Mouse (Mus musculus): ENCODE data around the gene Agbl4. TPM values are rescaled to one million over a fixed set of nuclear protein-coding genes. Genes with fewer than 3 reads are reported as not detected.

Agbl4 gene
- polyA plus RNA-seq, 1 experiment from 2014 or later: 0.35 TPM

DNA sequence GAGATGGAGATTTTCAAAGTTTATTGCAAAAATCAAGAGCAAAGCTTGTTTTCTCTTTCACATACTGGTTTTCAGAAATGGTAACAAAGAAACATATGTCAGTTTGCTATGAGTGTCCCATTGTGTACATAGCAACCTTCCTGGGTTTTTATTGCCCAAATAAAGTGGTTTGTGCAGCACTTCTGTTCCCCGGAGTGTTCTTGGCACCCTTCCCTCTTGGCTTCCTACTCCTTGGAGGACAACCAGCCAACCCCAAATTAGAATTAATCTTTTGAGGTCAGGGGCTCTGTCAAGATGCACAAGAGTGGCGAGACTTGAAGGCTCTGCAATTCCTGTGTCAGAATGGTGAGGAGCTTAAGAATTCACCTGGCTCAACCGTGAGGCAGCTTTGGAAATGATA, 1266.7 kb downstream of the Agbl4 start:
- ATAC-seq (ENCODE audit: insufficient number of reproducible peaks, insufficient read depth, low FRiP score, low TSS enrichment): no peak
- Histone ChIP-seq H3K9ac (no peak overlapping the region), H3K4me3 (no peak overlapping the region), H3K27me3 (no peaks in the 10 kb centered on the region), H3K9me3 (no peaks in the 10 kb centered on the region), H3K4me2 (replicated peaks) (no peak overlapping the region), H3K36me3 (no peaks in the 10 kb centered on the region), H3K4me1 (no peaks in the 10 kb centered on the region), H3K27ac (no peak overlapping the region)
- 57% methylated on average over 3 of the region's 3 CpGs for WGBS

DNA sequence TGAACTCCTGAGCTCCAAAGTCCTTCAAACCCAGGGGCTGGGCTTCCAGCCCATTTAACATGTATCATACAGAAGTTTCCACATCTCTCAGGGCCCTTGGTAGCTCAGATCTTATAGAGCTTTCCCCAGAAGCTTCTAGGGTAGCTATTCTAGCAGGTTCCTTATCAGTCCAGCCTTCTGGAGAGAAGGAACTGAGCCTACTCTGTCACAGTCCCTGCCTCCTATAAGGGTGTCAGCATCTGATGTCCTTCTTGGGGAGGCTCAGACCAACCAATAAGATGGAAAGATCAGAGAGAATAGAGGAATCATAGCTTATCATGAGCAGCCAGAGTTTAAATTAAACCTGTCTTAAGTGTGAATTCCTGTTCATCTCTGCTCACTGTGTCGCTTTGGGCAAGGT, 1269.3 kb downstream of the Agbl4 start:
- no peak overlapping the region for H3K9ac ChIP-seq
- no peak overlapping the region for H3K4me3 ChIP-seq
- no peaks in the 10 kb centered on the region for H3K9me3 ChIP-seq
- H3K4me1 ChIP-seq: 0 out of 2 replicates have a peak, but pooled peaks cover 4% of the 10 kb centered on the region
- H3K4me2 ChIP-seq (replicated peaks): no peak overlapping the region
- no peak overlapping the region for H3K27ac ChIP-seq
- no peaks in the 10 kb centered on the region for H3K27me3 ChIP-seq
- ATAC-seq (ENCODE audit: insufficient number of reproducible peaks, insufficient read depth, low FRiP score, low TSS enrichment): no peak
- 74% methylated on average over 1 of the region's 1 CpGs for WGBS
- no peaks in the 10 kb centered on the region for H3K36me3 ChIP-seq

DNA sequence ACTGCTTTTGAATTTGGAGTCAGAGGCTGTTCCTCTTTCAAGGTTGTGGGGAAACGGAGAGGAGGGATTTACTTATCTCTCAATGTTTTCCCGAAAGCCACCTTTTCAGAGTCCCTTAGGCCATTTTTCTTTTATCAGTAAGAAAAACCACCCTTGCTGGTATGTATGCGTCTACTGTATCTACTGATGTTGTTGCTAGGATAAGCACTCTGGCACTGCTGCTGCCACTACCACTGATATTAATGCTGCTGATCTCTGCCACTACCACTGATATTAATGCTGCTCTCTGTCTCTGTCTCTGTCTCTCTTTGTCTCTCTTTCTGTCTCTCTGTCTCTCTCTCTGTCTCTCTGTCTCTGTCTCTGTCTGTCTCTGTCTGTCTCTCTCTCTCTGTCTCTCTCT, 1271.9 kb downstream of the Agbl4 start:
- Histone ChIP-seq H3K27me3 (no peaks in the 10 kb centered on the region), H3K4me2 (replicated peaks) (no peak overlapping the region), H3K9me3 (no peaks in the 10 kb centered on the region), H3K4me3 (no peak overlapping the region), H3K27ac (no peak overlapping the region), H3K36me3 (no peaks in the 10 kb centered on the region), H3K4me1 (0 out of 2 replicates have a peak, but pooled peaks cover 4% of the 10 kb centered on the region), H3K9ac (no peak overlapping the region)
- no peak for ATAC-seq (ENCODE audit: insufficient number of reproducible peaks, insufficient read depth, low FRiP score, low TSS enrichment)
- WGBS: 87% methylated on average over 3 of the region's 3 CpGs

GRCm38 (mm10) chr4:111670566-111671421, 1273.3 kb downstream of the Agbl4 start:
- Histone ChIP-seq H3K27me3 (no peaks in the 10 kb centered on the region), H3K4me2 (replicated peaks) (no peak overlapping the region), H3K27ac (peak overlapping the region; percentile 14; the same call in 1 of the 2 replicates), H3K9me3 (no peaks in the 10 kb centered on the region), H3K9ac (no peak overlapping the region), H3K4me1 (0 out of 2 replicates have a peak, but pooled peaks cover 4% of the 10 kb centered on the region), H3K36me3 (no peaks in the 10 kb centered on the region), H3K4me3 (no peak overlapping the region)
- no peak for ATAC-seq (ENCODE audit: insufficient number of reproducible peaks, insufficient read depth, low FRiP score, low TSS enrichment)
- WGBS: 35% methylated on average over 12 of the region's 12 CpGs

DNA sequence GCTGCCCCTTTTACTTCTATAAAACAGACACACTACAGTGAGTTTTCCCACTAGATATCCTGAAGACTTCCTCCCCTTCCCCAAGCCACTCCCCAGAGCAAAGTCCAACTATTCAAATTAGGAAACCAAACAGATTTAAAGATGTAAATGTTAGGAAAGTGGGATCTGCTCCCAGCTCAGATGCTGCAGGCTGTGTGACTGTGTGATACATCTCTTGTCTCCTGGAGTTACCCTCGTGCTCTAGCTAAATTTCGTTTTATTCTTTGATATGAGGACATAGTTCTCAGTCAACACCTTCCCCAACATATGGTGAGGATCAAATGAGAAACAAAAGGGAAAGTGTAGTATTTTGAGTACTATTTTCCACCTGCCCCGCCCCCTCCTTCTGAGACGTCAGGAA, 1274.0 kb downstream of the Agbl4 start:
- WGBS: 62% methylated on average over 4 of the region's 4 CpGs
- no peaks in the 10 kb centered on the region for H3K9me3 ChIP-seq
- peak overlapping the region; percentile 14; the same call in 1 of the 2 replicates for H3K27ac ChIP-seq
- no peak overlapping the region for H3K9ac ChIP-seq
- no peaks in the 10 kb centered on the region for H3K27me3 ChIP-seq
- no peak for ATAC-seq (ENCODE audit: insufficient number of reproducible peaks, insufficient read depth, low FRiP score, low TSS enrichment)
- 0 out of 2 replicates have a peak, but pooled peaks cover 4% of the 10 kb centered on the region for H3K4me1 ChIP-seq
- H3K36me3 ChIP-seq: no peaks in the 10 kb centered on the region
- H3K4me3 ChIP-seq: no peak overlapping the region
- H3K4me2 ChIP-seq (replicated peaks): no peak overlapping the region

GRCm38 (mm10) chr4:111673904-111674303, 1276.4 kb downstream of the Agbl4 start:
- Histone ChIP-seq H3K27me3 (no peaks in the 10 kb centered on the region), H3K27ac (no peak overlapping the region), H3K36me3 (no peaks in the 10 kb centered on the region), H3K4me2 (replicated peaks) (no peak overlapping the region), H3K4me1 (0 out of 2 replicates have a peak, but pooled peaks cover 4% of the 10 kb centered on the region), H3K9me3 (no peaks in the 10 kb centered on the region), H3K9ac (no peak overlapping the region), H3K4me3 (no peak overlapping the region)
- no peak for ATAC-seq (ENCODE audit: insufficient number of reproducible peaks, insufficient read depth, low FRiP score, low TSS enrichment)

DNA sequence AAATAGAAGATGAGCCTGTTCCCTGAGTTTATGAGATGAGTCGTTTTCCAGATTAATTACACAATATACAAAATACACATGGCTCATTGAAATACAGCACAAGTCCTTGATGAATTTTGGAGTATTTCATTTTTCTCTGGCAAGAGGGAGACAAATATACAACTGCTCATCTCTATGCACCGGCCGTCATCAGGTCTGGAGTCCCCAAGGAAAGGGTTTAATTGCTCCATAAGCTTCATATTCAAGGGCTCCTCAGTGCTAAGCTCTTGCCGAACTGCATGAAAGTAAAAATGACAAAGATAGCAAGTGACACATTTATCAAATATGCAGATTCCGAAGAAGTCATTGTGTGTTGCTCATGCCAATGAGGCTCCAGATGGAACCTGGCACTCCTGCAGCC, 1284.5 kb downstream of the Agbl4 start:
- Histone ChIP-seq H3K4me1 (no peaks in the 10 kb centered on the region), H3K27ac (no peak overlapping the region), H3K36me3 (no peaks in the 10 kb centered on the region), H3K4me2 (replicated peaks) (no peak overlapping the region), H3K4me3 (no peak overlapping the region), H3K9ac (no peak overlapping the region), H3K9me3 (no peaks in the 10 kb centered on the region), H3K27me3 (no peaks in the 10 kb centered on the region)
- 82% methylated on average over 5 of the region's 5 CpGs for WGBS
- ATAC-seq (ENCODE audit: insufficient number of reproducible peaks, insufficient read depth, low FRiP score, low TSS enrichment): no peak

GRCm38 (mm10) chr4:111682793-111683192, 1285.3 kb downstream of the Agbl4 start:
- no peaks in the 10 kb centered on the region for H3K36me3 ChIP-seq
- no peak overlapping the region for H3K27ac ChIP-seq
- H3K27me3 ChIP-seq: no peaks in the 10 kb centered on the region
- no peak for ATAC-seq (ENCODE audit: insufficient number of reproducible peaks, insufficient read depth, low FRiP score, low TSS enrichment)
- no peaks in the 10 kb centered on the region for H3K9me3 ChIP-seq
- no peaks in the 10 kb centered on the region for H3K4me1 ChIP-seq
- H3K9ac ChIP-seq: no peak overlapping the region
- WGBS: 77% methylated on average over 3 of the region's 3 CpGs
- no peak overlapping the region for H3K4me2 ChIP-seq (replicated peaks)
- no peak overlapping the region for H3K4me3 ChIP-seq

GRCm38 (mm10) chr4:111683843-111684242, 1286.4 kb downstream of the Agbl4 start:
- no peak for ATAC-seq (ENCODE audit: insufficient number of reproducible peaks, insufficient read depth, low FRiP score, low TSS enrichment)
- H3K4me3 ChIP-seq: no peak overlapping the region
- no peak overlapping the region for H3K9ac ChIP-seq
- no peaks in the 10 kb centered on the region for H3K9me3 ChIP-seq
- H3K27me3 ChIP-seq: no peaks in the 10 kb centered on the region
- no peaks in the 10 kb centered on the region for H3K36me3 ChIP-seq
- H3K4me1 ChIP-seq: no peaks in the 10 kb centered on the region
- no peak overlapping the region for H3K4me2 ChIP-seq (replicated peaks)
- 72% methylated on average over 5 of the region's 5 CpGs for WGBS
- no peak overlapping the region for H3K27ac ChIP-seq

GRCm38 (mm10) chr4:111685951-111686350, 1288.5 kb downstream of the Agbl4 start:
- H3K4me1 ChIP-seq: peaks cover under 1% of the 10 kb centered on the region; the same call in 1 of the 2 replicates
- no peaks in the 10 kb centered on the region for H3K36me3 ChIP-seq
- WGBS: 71% methylated on average over 2 of the region's 2 CpGs
- no peak overlapping the region for H3K27ac ChIP-seq
- no peak overlapping the region for H3K9ac ChIP-seq
- H3K9me3 ChIP-seq: no peaks in the 10 kb centered on the region
- no peak for ATAC-seq (ENCODE audit: insufficient number of reproducible peaks, insufficient read depth, low FRiP score, low TSS enrichment)
- H3K27me3 ChIP-seq: no peaks in the 10 kb centered on the region
- H3K4me2 ChIP-seq (replicated peaks): no peak overlapping the region
- no peak overlapping the region for H3K4me3 ChIP-seq

GRCm38 (mm10) chr4:111686951-111687350, 1289.5 kb downstream of the Agbl4 start:
- no peaks in the 10 kb centered on the region for H3K36me3 ChIP-seq
- no peaks in the 10 kb centered on the region for H3K27me3 ChIP-seq
- 5% methylated on average over 9 of the region's 9 CpGs for WGBS
- H3K4me1 ChIP-seq: peaks cover 6% of the 10 kb centered on the region; the same call in 1 of the 2 replicates
- no peak overlapping the region for H3K9ac ChIP-seq
- H3K4me3 ChIP-seq: no peak overlapping the region
- H3K9me3 ChIP-seq: no peaks in the 10 kb centered on the region
- H3K27ac ChIP-seq: no peak overlapping the region
- no peak for ATAC-seq (ENCODE audit: insufficient number of reproducible peaks, insufficient read depth, low FRiP score, low TSS enrichment)
- peak overlapping the region; percentile 38 for H3K4me2 ChIP-seq (replicated peaks)

GRCm38 (mm10) chr4:111687613-111688012, 1290.2 kb downstream of the Agbl4 start:
- peak overlapping the region; percentile 38 for H3K4me2 ChIP-seq (replicated peaks)
- WGBS: 15% methylated on average over 6 of the region's 6 CpGs
- H3K27ac ChIP-seq: no peak overlapping the region
- no peak overlapping the region for H3K4me3 ChIP-seq
- no peaks in the 10 kb centered on the region for H3K36me3 ChIP-seq
- H3K9me3 ChIP-seq: no peaks in the 10 kb centered on the region
- H3K9ac ChIP-seq: no peak overlapping the region
- H3K27me3 ChIP-seq: no peaks in the 10 kb centered on the region
- H3K4me1 ChIP-seq: peaks cover 6% of the 10 kb centered on the region; the same call in 1 of the 2 replicates
- no peak for ATAC-seq (ENCODE audit: insufficient number of reproducible peaks, insufficient read depth, low FRiP score, low TSS enrichment)
